Mouse (Mus musculus): ENCODE data around the gene Wdr75.

The Wdr75 gene

DNA sequence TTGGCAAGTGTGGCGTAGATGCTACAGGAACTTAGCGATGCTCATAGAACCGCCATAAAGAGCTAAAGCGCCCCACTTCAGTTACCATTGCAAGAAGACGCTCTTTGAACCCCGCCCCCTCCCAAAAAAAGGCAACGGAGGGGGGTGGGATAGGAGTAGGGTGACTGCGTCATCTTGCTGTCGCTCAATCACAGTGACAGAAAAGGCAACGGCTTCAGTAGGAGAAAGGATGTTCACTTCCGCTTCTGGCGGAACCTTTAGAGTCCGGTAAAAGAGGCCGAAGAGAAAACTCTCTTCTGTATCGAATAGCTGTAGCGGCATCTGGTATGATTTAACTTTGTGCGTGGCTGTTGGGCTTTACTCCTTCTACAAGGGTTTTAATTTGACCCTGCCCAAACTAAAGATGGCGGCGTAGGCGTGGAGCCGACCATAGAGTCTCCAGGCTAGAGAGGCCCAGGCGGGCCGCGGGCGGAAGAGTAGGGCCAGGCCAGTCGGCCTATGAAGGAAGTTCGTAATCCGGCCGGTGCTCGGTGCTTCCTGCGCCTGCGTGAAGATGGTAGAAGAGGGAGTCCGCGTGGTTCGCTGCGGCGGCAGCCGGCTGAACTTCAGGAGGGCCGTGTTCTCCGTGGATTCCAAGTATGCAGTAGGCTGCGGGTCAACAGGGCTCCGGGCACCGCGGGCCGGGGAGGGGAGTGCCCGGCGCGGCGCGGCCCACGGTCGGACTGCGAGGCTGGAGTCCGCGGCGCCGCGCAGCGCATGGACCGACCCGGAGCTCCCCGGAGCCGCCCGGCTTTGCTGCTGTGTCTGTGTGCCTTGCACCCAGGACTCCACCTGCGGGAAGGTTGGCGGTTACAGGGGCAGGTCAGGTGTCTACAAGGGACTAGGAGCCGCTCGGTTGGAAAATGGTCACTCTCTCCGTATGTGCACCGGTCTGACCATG is at the start of gene Wdr75:
TSS of gene Wdr75 (plus strand) at position 198 of the 940 bp plus-strand sequence.
- DNase-seq (ENCODE audit: low read depth, low spot score): peak; percentile 92

DNA sequence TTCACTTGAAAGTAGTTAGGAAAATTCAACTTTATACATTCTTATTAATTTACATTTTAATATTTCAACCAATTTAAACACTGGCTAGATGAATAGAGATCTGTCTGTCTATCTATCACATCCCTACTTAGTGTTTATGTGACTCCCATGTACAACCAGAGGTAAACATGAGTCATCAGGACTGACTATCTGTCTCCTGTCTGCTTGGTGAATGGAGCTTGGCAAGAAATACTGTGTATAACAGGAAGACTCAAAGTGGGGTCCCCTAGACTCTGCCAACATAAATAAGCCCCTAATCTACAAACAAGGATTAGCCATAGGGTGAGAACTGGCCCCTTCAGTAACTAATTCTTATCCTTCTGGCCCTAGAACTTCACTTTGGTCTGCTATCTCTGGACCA is 39.1 kb upstream of the Wdr75 start:
- DNase-seq (ENCODE audit: low read depth, low spot score): no peak

DNA sequence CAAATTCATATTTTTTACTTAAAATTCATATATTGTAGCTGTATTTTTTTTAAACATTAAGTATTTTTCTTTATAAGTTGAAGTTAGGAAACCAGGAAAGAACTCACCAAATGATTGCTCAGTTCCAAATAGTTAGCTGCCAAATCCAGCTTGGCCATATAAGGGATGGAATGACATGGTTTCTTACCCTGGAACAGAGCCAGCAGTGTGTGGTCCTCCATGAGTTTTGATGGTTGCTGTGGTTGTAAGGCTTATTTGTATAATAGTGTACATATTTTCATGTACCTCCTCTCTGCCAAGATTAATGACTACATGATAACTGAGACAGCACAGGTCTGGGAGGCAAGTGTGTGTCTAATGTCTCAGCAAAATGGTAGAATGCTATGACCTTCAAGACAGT is 38.3 kb upstream of the Wdr75 start:
- DNase-seq (ENCODE audit: low read depth, low spot score): no peak

DNA sequence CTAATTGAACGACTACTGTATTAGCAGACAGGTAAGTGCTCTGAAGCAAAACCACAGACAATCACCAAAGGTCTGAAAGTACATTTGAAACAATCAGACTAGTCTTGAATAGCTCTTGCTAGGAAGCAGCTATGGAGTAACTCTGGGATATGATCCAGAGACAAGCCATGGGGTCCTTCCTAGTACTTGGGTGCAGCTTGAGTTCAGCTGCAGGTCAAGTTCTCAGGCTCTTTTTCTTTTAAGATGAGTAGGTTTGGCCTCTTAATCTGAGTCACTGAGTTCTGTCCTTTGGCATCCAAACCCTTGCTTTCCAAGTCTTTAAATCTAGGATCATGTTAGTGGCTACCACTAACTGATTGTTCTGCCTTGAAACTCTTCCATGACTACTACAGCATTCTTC is 37.0 kb upstream of the Wdr75 start:
- DNase-seq (ENCODE audit: low read depth, low spot score): no peak

DNA sequence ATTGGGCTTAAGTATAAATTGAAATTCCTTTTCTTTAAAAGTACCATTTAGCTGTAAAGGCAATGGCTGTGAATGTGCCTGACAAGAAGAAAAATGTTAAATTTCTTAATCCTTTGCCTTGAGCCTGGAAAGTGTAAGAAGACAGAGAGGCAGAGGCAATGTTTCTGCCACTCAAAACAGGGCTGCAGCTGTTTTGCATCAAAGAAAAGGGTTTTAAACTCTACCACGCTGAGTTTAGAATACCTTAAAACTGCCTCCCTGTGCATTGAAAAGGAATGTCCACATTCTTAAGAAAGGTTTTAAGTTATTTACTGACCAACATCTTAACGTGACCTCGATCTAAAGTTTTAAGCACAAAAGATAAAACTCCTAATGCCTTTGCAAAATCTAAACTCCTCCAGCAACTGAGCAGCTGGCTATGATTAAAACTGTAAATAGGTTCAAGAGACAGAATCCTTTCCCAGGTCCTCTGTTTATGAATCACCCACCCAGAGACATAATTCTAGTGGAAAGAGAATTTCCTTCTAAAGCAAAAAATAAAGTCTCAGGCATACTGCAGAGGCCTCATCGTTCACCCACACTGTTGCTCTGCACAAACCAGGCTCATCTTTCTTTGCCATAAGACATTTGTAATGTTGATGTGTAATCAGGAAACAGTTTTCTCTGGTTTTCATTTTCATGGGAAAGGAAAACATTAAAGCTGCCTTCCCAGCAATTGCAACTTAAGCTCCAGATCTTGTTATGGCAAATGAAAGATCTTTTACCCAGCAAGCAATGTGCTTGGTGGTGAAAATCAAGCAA is 34.1 kb upstream of the Wdr75 start:
- no peak for DNase-seq (ENCODE audit: low read depth, low spot score)

DNA sequence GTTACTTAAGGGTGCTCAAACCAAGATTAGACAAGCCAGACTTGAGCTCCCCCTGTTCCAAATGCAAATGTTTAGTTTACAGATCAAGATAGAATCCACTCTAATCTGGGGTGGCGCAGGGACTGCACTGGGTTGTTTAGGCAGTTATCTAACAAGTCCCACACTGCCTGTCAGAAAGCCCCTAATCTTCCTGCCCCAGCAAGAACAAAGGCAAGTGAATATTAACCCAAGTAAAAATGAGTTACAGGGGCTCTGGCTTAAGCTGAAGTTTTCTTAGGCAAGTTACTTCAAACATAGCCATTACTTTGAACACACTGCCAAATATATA is 33.5 kb upstream of the Wdr75 start:
- no peak for DNase-seq (ENCODE audit: low read depth, low spot score)

DNA sequence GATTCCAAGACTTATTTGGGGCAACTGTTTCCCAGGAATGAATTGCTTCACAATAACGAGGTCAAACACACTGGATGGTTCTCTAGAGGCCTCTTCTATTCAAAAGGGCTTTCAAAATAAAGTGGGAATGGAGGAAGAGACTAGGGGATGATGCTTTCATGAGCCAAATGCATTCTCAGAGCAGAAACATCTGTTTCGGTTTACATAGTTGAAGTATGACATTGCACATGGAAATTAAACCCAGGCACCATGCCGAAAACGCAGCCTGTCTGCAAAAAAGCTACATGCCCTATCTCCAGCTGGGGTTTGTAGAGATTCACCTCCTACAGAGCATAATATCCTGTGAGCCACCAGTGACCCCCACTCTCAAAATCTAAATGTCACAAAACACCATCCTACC is 29.3 kb upstream of the Wdr75 start:
- DNase-seq (ENCODE audit: low read depth, low spot score): peak; percentile 83

DNA sequence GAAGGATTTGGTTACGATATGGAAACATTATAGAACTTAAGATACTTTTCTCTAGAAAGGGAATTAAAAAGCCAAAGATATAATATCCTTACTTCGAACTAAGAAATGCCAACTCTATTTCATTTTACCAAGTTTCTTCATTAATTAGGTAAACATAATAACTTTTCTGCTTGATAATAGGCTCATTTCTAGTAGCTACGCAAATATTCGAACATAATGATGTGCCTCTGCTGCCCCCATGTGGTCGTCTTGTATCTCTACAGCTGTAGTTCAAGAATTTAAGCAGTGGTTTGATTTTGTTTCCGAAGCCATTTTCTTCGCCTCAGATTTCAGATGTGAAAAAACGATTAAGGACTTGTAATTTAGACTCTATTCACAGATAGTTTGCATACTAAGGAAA is 28.8 kb upstream of the Wdr75 start:
- peak; percentile 70 for DNase-seq (ENCODE audit: low read depth, low spot score)

DNA sequence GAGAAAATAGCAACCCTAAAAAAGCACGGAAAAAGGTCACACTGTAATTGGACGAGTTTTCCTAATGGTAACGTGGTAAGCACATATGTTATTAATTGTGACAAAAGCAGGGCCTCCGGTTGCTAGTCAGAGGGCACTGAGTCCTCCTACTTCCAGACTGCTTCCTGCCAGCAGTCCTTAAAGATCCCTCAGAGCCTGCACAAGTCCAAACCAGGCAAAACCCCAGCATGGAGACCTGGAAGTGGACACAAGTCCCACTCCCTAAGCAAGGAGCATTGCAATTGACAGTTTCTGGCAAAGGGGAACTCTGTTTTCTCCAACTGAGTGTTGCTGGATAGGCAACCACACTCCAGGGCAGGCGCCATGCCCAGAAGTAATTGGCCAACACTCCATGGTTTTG is 27.4 kb upstream of the Wdr75 start:
- DNase-seq (ENCODE audit: low read depth, low spot score): peak; percentile 69

DNA sequence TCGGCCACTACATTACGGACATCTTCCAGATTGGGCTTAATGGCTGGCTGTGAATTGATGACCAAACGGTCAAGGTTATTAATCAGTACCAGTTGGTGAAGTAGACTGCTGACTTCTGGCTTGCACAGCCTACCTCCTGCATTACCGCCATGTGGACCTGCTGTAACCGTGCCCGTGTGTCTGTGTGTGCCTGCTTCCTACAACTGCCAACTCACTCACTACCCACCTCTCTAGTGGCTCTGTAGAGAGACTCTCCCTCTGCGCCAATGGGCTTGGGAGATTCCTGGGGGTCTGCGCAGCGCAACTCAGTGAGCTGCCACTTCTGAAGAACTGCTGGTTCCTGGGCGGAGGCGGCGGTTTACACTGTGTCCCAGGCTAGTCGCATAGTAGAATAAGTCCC is 25.6 kb upstream of the Wdr75 start:
- no peak for DNase-seq (ENCODE audit: low read depth, low spot score)

DNA sequence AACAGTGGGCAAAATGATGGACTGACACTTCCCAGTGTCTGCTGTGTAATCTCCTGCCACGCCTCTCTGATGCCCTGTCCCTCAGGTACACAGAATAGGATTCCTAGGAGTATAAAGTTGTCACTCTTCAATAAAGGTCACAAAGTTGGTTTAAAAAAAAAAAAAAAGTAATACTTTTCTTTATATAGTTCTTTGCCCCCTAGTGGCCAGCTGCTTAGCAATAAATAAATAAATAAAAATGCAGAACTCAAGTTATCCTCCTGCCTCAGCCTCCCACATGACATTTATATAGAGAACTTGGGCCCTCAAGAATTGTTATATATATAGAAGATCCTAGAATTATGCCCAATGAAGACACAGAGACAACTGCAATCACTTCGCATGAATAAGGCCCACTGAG is 24.9 kb upstream of the Wdr75 start:
- DNase-seq (ENCODE audit: low read depth, low spot score): no peak

DNA sequence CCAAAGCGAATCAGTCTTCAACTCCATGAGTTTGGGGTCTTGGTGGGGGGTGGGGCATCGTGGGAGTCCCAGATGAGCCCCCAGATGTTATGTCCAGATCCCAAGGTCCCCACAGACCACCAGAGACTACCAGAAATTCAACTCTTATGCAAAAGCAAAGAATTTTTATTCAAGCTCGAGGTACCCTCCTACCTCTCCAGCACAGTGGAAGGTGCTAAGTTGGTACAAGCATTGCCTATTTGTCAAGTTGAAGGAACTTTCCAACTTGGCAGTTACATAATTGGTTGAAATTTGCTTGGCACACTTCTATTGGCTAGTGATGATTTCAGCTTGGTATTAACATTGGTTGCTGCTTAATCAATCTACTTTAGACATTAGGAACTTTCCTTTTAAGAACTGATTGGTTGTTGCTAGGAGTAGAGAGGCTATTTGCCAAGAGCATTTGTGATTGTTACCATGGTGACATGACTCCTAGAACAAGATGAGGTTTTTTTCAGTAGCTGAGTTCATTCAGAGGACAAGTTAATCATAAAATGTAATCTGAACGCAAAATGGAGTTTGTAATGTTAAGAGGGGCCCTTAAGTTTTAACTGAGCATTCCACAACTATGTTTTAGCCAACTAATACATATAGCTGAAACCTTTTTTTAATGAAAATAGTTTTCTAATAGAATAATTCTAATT is 14.2 kb upstream of the Wdr75 start:
- DNase-seq (ENCODE audit: low read depth, low spot score): no peak

DNA sequence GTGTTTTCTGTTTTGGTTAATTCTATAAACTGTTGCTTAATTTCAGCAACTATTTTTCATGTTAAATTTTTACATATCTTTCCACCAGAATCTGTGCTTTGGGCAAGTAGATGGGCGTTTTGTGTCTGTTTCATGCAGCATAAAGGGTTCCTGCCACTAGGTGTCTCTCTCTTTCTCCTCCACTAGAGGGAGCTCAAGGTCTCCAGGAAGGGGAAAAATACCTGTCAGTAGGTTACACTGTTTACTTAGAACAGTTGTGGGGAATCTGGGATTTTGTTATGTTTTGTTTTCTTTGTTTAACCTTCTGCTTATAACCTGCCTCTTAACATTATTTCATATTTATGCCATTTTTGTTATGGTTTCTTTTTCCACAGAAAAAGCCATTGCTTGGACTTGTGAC is 21.9 kb downstream of the Wdr75 start:
- peak; percentile 25 for DNase-seq (ENCODE audit: low read depth, low spot score)

DNA sequence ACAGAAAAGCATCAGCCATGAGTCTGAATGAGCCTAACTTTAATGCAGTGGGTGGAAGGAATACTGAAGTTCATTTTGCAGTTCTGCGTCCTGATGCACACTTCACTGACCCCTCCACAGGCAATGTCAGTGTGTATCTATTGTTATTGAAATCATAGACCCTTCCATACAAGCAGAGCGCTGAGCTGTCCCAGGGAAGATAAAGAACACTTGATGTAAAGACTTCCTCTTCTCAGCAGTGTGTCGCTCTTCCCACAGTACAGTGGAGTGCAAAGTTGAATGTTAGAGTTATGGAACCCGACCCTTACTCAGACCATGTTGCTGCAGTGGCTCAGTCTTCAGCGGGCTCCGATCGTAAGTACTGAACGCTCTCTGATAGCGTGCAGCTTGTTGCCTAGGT is 23.6 kb downstream of the Wdr75 start:
- no peak for DNase-seq (ENCODE audit: low read depth, low spot score)

DNA sequence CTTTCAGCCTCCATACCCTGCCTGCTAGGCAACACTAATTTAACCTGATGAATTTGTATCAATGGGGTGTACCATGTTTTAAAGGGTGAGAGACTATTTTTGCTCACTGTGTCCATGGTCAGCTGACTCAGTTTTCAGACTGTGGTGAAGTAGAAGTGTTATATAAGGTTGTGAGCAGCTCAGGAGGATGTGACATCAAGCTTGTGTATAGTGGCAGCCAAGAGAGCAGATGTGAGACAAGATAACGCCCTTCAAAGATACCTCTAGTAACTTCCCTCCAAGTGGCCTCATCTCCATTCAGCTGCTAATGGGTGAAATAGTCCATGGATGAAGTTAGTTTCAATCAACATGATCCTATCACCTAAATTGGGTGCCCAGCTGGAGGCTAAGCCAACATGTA is 29.5 kb downstream of the Wdr75 start:
- DNase-seq (ENCODE audit: low read depth, low spot score): no peak

DNA sequence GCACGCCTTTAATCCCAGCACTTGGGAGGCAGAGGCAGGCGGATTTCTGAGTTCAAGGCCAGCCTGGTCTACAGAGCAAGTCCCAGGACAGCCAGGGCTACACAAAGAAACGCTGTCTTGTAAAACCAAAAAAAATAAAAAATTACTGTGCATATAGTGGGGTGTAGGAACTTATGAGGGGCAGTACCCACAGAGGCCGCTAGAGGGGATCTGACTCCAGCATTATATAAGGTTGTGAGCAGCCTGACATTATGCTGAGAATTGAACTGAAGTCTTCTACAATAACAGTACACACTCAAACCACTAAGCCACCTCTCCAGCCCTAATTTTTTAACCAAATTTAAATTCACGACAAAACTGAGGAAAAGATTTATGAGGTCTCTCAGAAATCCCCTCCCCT is 30.2 kb downstream of the Wdr75 start:
- peak; percentile 43 for DNase-seq (ENCODE audit: low read depth, low spot score)

DNA sequence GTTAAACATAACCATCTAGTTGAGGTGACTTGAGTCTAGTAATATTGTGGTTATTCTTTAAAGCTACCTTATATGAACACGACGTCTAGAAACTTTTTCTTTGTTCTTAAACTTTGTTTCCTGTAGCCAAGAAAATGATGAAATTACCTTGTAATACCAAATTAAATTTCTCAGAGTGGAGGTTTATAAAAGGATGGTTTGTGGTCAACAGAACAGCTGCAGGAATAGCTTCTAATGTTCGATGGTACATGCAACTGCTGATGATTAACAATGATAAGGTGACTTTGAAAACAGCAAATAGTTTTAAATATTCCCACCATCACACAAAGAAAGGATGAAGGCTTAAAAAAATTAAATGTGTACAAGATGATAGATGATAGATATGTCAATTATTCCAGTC is 30.7 kb downstream of the Wdr75 start:
- DNase-seq (ENCODE audit: low read depth, low spot score): no peak

DNA sequence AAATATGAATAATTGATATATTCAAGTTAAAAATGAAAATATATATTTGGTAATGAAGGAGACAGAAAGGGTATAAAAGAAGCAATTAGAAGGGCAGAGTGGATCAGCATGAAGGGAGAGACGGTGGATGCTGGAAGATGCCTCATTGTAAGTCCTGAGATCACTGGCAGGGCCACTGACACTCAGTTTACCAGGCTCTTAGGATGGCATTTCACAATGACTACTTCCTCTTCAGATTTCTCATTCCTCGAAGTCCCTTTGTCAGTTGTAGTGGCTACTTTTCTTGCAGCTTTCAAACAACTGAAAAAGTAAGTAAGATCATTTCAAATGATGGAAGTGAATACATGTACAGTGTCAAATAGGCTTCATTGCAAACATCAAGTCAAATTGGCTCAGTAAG is 31.2 kb downstream of the Wdr75 start:
- no peak for DNase-seq (ENCODE audit: low read depth, low spot score)

DNA sequence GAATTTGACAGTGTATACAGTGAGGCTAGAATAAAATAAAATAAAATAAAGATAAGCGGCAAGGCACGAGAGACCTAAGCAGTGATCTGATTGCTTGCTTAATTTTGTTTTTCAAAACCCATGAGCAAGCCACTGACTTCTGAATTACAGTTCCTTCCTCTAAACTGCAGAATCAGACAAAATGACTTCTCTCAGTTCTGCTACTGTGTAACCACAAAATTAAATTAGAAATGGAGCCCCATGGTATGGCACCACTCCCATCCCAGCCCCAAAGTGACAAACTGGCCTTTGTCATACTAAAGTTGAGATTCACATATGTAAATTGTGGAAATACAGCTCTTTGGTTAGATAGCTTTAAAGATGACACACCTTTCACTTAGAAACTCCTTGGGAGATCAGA is 31.8 kb downstream of the Wdr75 start:
- DNase-seq (ENCODE audit: low read depth, low spot score): no peak

DNA sequence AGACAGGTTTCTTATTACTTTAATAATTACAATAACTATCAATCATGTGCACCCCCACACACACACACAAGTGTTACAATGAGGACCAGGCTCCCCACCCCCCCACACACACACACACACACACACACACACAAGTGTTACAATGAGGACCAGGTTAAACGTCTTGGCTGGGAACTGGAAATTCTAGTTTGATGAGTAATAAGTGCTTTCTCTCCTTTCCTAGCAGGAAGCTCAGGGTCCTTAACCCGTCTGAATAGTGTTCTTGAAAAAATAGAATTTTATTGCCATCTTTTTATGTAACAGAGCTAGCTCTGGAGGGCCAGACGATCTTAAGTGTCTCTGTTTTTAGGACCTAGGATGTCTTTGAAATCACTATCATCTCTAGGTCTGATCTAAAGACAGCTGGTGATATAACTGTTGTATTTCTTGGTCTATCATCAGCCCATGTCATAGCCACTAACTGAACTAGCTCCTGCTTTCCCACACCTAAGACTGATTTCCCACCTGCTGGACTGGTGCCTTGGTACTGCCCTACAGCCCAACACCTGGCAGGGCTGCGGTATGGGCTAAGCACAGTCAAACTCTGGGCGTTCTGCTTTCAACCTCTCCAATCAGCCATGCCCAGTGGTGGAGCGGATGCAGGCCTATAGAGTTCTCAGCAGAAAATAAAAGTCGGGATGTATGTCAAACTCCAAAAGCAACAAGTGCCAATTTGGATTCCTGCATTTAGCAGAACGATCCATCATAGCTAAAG is 35.7 kb downstream of the Wdr75 start:
- no peak for DNase-seq (ENCODE audit: low read depth, low spot score)

DNA sequence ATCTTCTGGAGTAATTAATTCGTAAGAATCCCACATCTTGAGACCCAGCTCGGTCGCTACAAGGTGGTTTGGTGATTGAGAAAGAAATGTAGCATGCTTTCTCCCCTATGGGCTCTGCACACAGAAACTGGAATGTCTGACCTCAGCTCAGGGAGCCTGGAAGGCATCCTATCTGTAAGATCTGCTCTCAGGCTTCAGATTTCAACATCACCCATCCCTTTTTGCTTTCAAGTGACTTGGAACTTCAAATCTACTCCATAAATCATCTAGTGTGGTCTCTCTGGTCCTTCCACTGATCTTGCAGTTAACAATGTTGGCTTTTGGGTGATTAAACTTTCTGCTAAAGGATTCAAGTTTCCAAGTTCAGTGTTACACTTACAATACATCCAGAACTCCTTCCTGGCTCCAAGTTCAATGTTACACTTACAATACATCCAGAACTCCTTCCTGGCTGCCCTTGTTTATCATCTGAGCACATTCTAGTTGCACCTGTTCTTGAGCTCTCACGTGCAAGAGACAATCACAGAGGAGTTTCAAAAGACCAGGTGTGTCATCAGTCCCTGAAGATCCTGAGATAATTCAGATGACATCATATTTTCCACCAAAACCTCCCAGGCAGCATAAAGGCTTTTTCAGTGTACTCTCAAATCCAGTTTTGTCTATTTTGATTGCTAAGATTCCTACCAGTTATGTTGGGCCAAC is 40.5 kb downstream of the Wdr75 start:
- no peak for DNase-seq (ENCODE audit: low read depth, low spot score)

Data from skeletal muscle tissue, adult 2 months (tissue).